ENCODE assay signal across 7 mouse cellular contexts in genomic region chr8:69973442-69974161, GRCm38 (mm10). TPM values are rescaled to one million over a fixed set of nuclear protein-coding genes. Genes with fewer than 3 reads are reported as not detected.
DNase-seq lines count a peak whose midpoint lies in the region; ATAC-seq and TF ChIP-seq lines count a peak whose summit lies in the region.

No protein-coding gene starts in this region.

- H3K36me3 ChIP-seq in MEL (ENCODE audit: control insufficient read depth in 1 of 2, insufficient read depth in 2 of 2, low read length in 2 of 2), result peaks cover 0 to 31% of the 10 kb centered on the region in 2 experiments; a peak in 2 of 4 replicates
- H3K36me3 ChIP-seq in forebrain, embryonic 13.5 days (ENCODE audit: poor library complexity, severe bottlenecking), result no peaks in the 10 kb centered on the region

- TF ChIP-seq POLR2A in MEL (IDR thresholded peaks at IDR 0.05; ENCODE audit: control insufficient read depth in 1 of 2, insufficient read depth in 1 of 2, low read depth in 1 of 2, low read length in 2 of 2, poor library complexity in 1 of 2), result no peak
- TF ChIP-seq POLR2A in bone marrow, adult 2 months (IDR thresholded peaks at IDR 0.05; ENCODE audit: borderline replicate concordance, control insufficient read depth, low read depth, low read length), result no peak

- peak overlapping the region; percentile 99 for H3K9ac ChIP-seq in MEL (ENCODE audit: control insufficient read depth, low read depth, low read length, poor library complexity, severe bottlenecking)
- H3K9ac ChIP-seq in forebrain, embryonic 13.5 days, result peak overlapping the region; percentile 85

- peaks cover 11 to 33% of the 10 kb centered on the region in 2 experiments for H3K4me1 ChIP-seq in MEL (ENCODE audit: control insufficient read depth in 1 of 2, insufficient read depth in 2 of 2, low read length in 2 of 2)
- H3K4me1 ChIP-seq in bone marrow, adult 2 months (ENCODE audit: control insufficient read depth, insufficient read depth, low read length), result peaks cover 4% of the 10 kb centered on the region; the same call in 1 of the 2 replicates
- H3K4me1 ChIP-seq in forebrain, embryonic 13.5 days, result peaks cover 32% of the 10 kb centered on the region

- TF ChIP-seq RAD21 in MEL (IDR thresholded peaks at IDR 0.05; ENCODE audit: low read depth, low read length), result no peak

- peak; percentile 49 for DNase-seq in MEL (ENCODE audit: low read depth, low spot score)
- DNase-seq in heart, postnatal 36 days, result peak; percentile 59 to 71
- peak; percentile 10 to 17 for DNase-seq in left cerebral cortex, adult 8-10 months (ENCODE audit: low spot score in 2 of 2)
- DNase-seq in spleen, adult 12 weeks (ENCODE audit: low spot score), result peak; percentile 15

- TF ChIP-seq EP300 in MEL (IDR thresholded peaks at IDR 0.05; ENCODE audit: low read depth in 1 of 2, low read length in 2 of 2), result no peak

- no peaks in the 10 kb centered on the region for H3K9me3 ChIP-seq in MEL (replicated peaks; ENCODE audit: insufficient read depth, low read length)
- no peaks in the 10 kb centered on the region for H3K9me3 ChIP-seq in forebrain, embryonic 13.5 days (replicated peaks)

- peak overlapping the region; percentile 73 for H3K4me2 ChIP-seq in forebrain, embryonic 13.5 days

- under 1% methylated on average over 68 of the region's 68 CpGs for WGBS in bone marrow, adult 2 months
- whole genome bisulfite sequencing in forebrain, embryonic 13.5 days, result under 1% methylated on average over 41 of the region's 68 CpGs

- ATAC-seq in forebrain, embryonic 13.5 days, result peak; percentile 44
- ATAC-seq in megakaryocyte progenitor cell, adult 5-6 weeks (replicated peaks; ENCODE audit: poor library complexity), result peak; percentile 18; the same call in 1 of the 2 replicates

- H3K79me2 ChIP-seq in MEL (ENCODE audit: control insufficient read depth, insufficient read depth, low read length, poor library complexity), result peaks cover 57% of the 10 kb centered on the region

- H3K4me3 ChIP-seq in MEL (ENCODE audit: control insufficient read depth in 1 of 2, insufficient read depth in 1 of 2, low read depth in 2 of 2, low read length in 2 of 2), result peak overlapping the region; percentile 94 to 96
- H3K4me3 ChIP-seq in bone marrow, adult 2 months (replicated peaks; ENCODE audit: control insufficient read depth, low read depth, low read length), result peak overlapping the region; percentile 67
- peak overlapping the region; percentile 96 for H3K4me3 ChIP-seq in forebrain, embryonic 13.5 days

- peak overlapping the region; percentile 77 for H3K27ac ChIP-seq in MEL (ENCODE audit: control insufficient read depth, low read depth, low read length)
- H3K27ac ChIP-seq in bone marrow, adult 2 months (ENCODE audit: control insufficient read depth, insufficient read depth, low read depth, low read length, poor library complexity), result peak overlapping the region; percentile 88
- H3K27ac ChIP-seq in forebrain, embryonic 13.5 days, result peak overlapping the region; percentile 79

- no peak for TF ChIP-seq CTCF in MEL (IDR thresholded peaks at IDR 0.05 in 2 of 3, conservative IDR thresholded peaks at IDR 0.05 in 1 of 3; ENCODE audit: control insufficient read depth in 1 of 3, insufficient read depth in 1 of 3, low read depth in 2 of 3, low read length in 3 of 3, poor library complexity in 1 of 3, severe bottlenecking in 1 of 3)
- no peak for TF ChIP-seq CTCF in bone marrow, adult 2 months (IDR thresholded peaks at IDR 0.05; ENCODE audit: control insufficient read depth, insufficient read depth, low read length)

- intact Hi-C loops in heart, postnatal 36 days (cut with DNase I), result loop anchor here (1.0 to 2.0 kb wide), 3 partner anchors 22 to 53 kb away; no protein-coding TSS in a partner anchor

- no peaks in the 10 kb centered on the region for H3K27me3 ChIP-seq in MEL (ENCODE audit: control insufficient read depth in 1 of 2, insufficient read depth in 2 of 2, low read length in 2 of 2)
- no peaks in the 10 kb centered on the region for H3K27me3 ChIP-seq in forebrain, embryonic 13.5 days

TF ChIP-seq in MEL, 35 proteins besides CTCF, POLR2A, EP300 and RAD21:
- TF ChIP-seq MAX (IDR thresholded peaks at IDR 0.05; ENCODE audit: low read length) (peak; percentile 34; the same call in 1 of the 2 replicates), MEF2A (IDR thresholded peaks at IDR 0.05; ENCODE audit: extremely low read depth, insufficient replicate concordance, low read depth, low read length, poor library complexity, severe bottlenecking) (no peak), NELFE (IDR thresholded peaks at IDR 0.05; ENCODE audit: low read depth, low read length) (no peak), TAL1 (IDR thresholded peaks at IDR 0.05; ENCODE audit: low read length) (no peak), MYC (IDR thresholded peaks at IDR 0.05; ENCODE audit: low read depth, low read length) (0 out of 2 replicates have a peak, but pooled peaks have one; percentile 11), USF1 (IDR thresholded peaks at IDR 0.05; ENCODE audit: low read depth, low read length) (no peak), USF2 (IDR thresholded peaks at IDR 0.05; ENCODE audit: borderline replicate concordance in 1 of 2, insufficient read depth in 1 of 2, low read depth in 1 of 2, low read length in 2 of 2) (no peak), BHLHE40 (IDR thresholded peaks at IDR 0.05; ENCODE audit: borderline replicate concordance, low read depth, low read length) (no peak), SIN3A (IDR thresholded peaks at IDR 0.05; ENCODE audit: low read length) (peak; percentile 41; the same call in 1 of the 2 replicates), KAT2A (conservative IDR thresholded peaks at IDR 0.05; ENCODE audit: low read depth, low read length) (no peak), JUND (IDR thresholded peaks at IDR 0.05; ENCODE audit: low read depth, low read length) (no peak), MXI1 (IDR thresholded peaks at IDR 0.05; ENCODE audit: low read depth, low read length) (peak; percentile 8; the same call in 1 of the 2 replicates), MAZ (IDR thresholded peaks at IDR 0.05; ENCODE audit: low read depth, low read length) (no peak), CHD1 (IDR thresholded peaks at IDR 0.05; ENCODE audit: low read depth, low read length) (peak; percentile 57; the same call in 1 of the 2 replicates), RCOR1 (IDR thresholded peaks at IDR 0.05; ENCODE audit: low read depth, low read length) (no peak), UBTF (IDR thresholded peaks at IDR 0.05; ENCODE audit: borderline replicate concordance, insufficient read depth, low read depth, low read length) (no peak), TCF12 (IDR thresholded peaks at IDR 0.05; ENCODE audit: low read depth, low read length) (no peak), NRF1 (IDR thresholded peaks at IDR 0.05; ENCODE audit: insufficient read depth, low read depth, low read length, poor library complexity, severe bottlenecking) (0 out of 2 replicates have a peak, but pooled peaks have one; percentile 6), CHD2 (IDR thresholded peaks at IDR 0.05; ENCODE audit: low read length) (no peak), ZNF384 (IDR thresholded peaks at IDR 0.05; ENCODE audit: low read depth, low read length) (no peak)
TF ChIP-seq in MEL: peak in this region for 6.

RNA-seq across cellular contexts. Expression of gene Gatad2a, which starts 22.6 kb away (rescaled TPM):
- 101 and 111 TPM in 2 replicates for total RNA-seq in MEL (2012; rRNA removed)
- 100 to 1,000 TPM in 1 of 2 experiments, 10 to 100 TPM in 1; 38.0 to 129 TPM for polyA plus RNA-seq in MEL (2012; ENCODE audit: insufficient read depth in 1 of 2, insufficient read length in 2 of 2, low read depth in 1 of 2, low replicate concordance in 2 of 2, missing spikeins in 1 of 2)
- 22.0 and 34.5 TPM in 2 replicates for polyA plus RNA-seq in bone marrow, adult 2 months (2011; ENCODE audit: insufficient read depth, insufficient read length, low replicate concordance, missing spikeins)
- 29.5 and 31.7 TPM in 2 replicates for polyA plus RNA-seq in forebrain, embryonic 13.5 days (2015; fragmentation: Nextera tagmentation; extraction: Ambion mirVana)
- total RNA-seq in heart, postnatal 36 days (2021), result 10 to 100 TPM; 31.6 to 36.5 TPM
- total RNA-seq in left cerebral cortex, adult 8-10 months (2022), result 10 to 100 TPM; 29.7 to 38.2 (median 30.4) TPM
- total RNA-seq in megakaryocyte progenitor cell, adult 5-6 weeks (2015), result 71.4 and 75.1 TPM in 2 replicates
- total RNA-seq in megakaryocyte progenitor cell, adult 5-6 weeks (2017), result 54.0 and 68.3 TPM in 2 replicates

Comparison
In these comparisons a context has a peak if more than half of its experiments do, and no peak if none do; other contexts are left out.
1. Peak in every context shown above with its lines: DNase-seq, ATAC-seq, H3K4me3 ChIP-seq and H3K27ac ChIP-seq.
2. DNase-seq: peak in every context shown above with its lines; median percentile 65 in heart, postnatal 36 days; 49 in MEL; 15 in spleen, adult 12 weeks; 14 in left cerebral cortex, adult 8-10 months.